Mouse (Mus musculus) layer of hippocampus, adult 2 months (tissue): ENCODE measurements around the gene Rftn2. TPM values are rescaled to one million over a fixed set of nuclear protein-coding genes. Genes with fewer than 3 reads are reported as not detected.

Experiments
- DNase-seq, 2 experiments: peaks; one replicate each; pipeline ENCODE4 v3.0.0; 2022; ENCODE audit warnings: low spot score in 2 of 2
- H3K27ac ChIP-seq: fragments of 200-600 bp; 2 replicates; pipeline ENCODE4 v1.8.1; 2022
- H3K4me3 ChIP-seq: fragments of 200-600 bp; 2 replicates; pipeline ENCODE4 v1.8.1; 2022; ENCODE audit warnings: mild to moderate bottlenecking
- CTCF ChIP-seq: fragments of 200-600 bp; conservative IDR thresholded peaks from 2 replicates; pipeline ENCODE4 v1.8.1; 2022; ENCODE audit warnings: antibody characterized with exemption, mild to moderate bottlenecking, moderate library complexity
- total RNA-seq, 2 experiments: library from RNA; stranded (reverse); gene quantifications; 2 replicates each; pipeline ENCODE4 v1.2.3; 2021

The Rftn2 gene
- total RNA-seq, 2 experiments from 2014 or later = 32.2 to 35.8 TPM

DNA sequence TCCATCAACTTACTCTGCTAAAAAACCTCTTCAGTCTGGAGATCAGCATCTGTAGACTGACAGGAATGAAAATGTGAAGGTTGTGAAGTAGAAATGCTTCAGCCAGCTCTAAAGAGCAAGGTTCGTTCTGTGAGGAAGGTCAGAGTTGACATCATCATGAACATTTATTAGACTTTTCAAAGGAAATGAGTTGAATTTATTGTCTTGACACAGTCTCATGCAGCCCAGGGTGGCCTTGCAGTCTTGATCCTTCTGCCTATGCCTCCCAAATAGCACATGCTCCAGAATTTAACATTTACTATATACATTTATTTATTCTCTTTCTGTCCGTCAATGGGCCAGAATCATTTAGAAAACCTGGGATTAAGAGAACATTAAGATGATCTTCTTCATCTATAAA is 103.0 kb downstream of the Rftn2 start:
- no peak for DNase-seq
- no peak for TF ChIP-seq CTCF
- Histone ChIP-seq H3K4me3 (no peak overlapping the region), H3K27ac (no peak overlapping the region)

GRCm38 (mm10) chr1:55123046-55123445 is 103.5 kb downstream of the Rftn2 start:
- H3K4me3 ChIP-seq = no peak overlapping the region
- no peak for TF ChIP-seq CTCF
- H3K27ac ChIP-seq = no peak overlapping the region
- DNase-seq = no peak

Other genes with a start within 250 kb of the Rftn2 start
- gene Sf3b1, start 199.3 kb downstream of the Rftn2 start, total RNA-seq = 100 to 1,000 TPM; 170 to 175 TPM
- 10 to 100 TPM; 15.2 to 16.8 TPM for gene Coq10b, start 174.0 kb downstream of the Rftn2 start, total RNA-seq
- gene Hspe1, start 138.7 kb downstream of the Rftn2 start, total RNA-seq = 10 to 100 TPM; 92.2 to 97.4 TPM
- 100 to 1,000 TPM; 160 to 172 TPM for gene Hspd1, start 138.5 kb downstream of the Rftn2 start, total RNA-seq
- 10 to 100 TPM; 56.8 to 59.4 TPM for gene Mob4, start 95.6 kb downstream of the Rftn2 start, total RNA-seq
- gene Mars2, start 10.4 kb upstream of the Rftn2 start, total RNA-seq = 1 to 10 TPM; 8.8 to 9.5 TPM
- 1 to 10 TPM in 1 of 2 experiments, under 1 TPM in 1; 0.83 to 1.2 TPM for gene Boll, start 136.7 kb upstream of the Rftn2 start, total RNA-seq
- gene Plcl1, start 179.1 kb upstream of the Rftn2 start, total RNA-seq = 10 to 100 TPM; 32.0 to 34.7 TPM